Comparison of ENCODE assay signal across 20 mouse cellular contexts in genomic region chr17:44208900-44209299, GRCm38 (mm10). TPM values are rescaled to one million over a fixed set of nuclear protein-coding genes. Genes with fewer than 3 reads are reported as not detected.
DNase-seq lines count a peak whose midpoint lies in the region; ATAC-seq and TF ChIP-seq lines count a peak whose summit lies in the region.
"Had no signal": no experiment of that assay in that cellular context is flagged by ENCODE, and none has a peak within 500 bp of the region (broad histone marks: within the 10 kb centered on the region; RNA-seq: fewer than 3 reads in every experiment).

No protein-coding gene starts in this region.

- H3K9ac ChIP-seq in kidney, postnatal 0 days (ENCODE audit: low read depth, low read length), result no peak overlapping the region
- H3K9ac ChIP-seq: embryonic facial prominence, embryonic 13.5 days; forebrain, embryonic 12.5 days; heart, embryonic 13.5 days; hindbrain, embryonic 12.5 days; intestine, embryonic 15.5 days had no signal

- H3K4me3 ChIP-seq in kidney, postnatal 0 days (replicated peaks; ENCODE audit: low read depth, low read length), result no peak overlapping the region
- no peak overlapping the region for H3K4me3 ChIP-seq in E14TG2a.4 (replicated peaks; ENCODE audit: low read length)
- H3K4me3 ChIP-seq: embryonic facial prominence, embryonic 13.5 days; forebrain, embryonic 12.5 days; heart, embryonic 13.5 days; hindbrain, embryonic 12.5 days; intestine, embryonic 15.5 days had no signal

- no peaks in the 10 kb centered on the region for H3K27me3 ChIP-seq in kidney, postnatal 0 days (ENCODE audit: insufficient read depth, low read length)
- H3K27me3 ChIP-seq in E14TG2a.4 (ENCODE audit: insufficient read depth, low read length), result 0 out of 2 replicates have a peak, but pooled peaks cover 2% of the 10 kb centered on the region
- H3K27me3 ChIP-seq: embryonic facial prominence, embryonic 13.5 days; forebrain, embryonic 12.5 days; heart, embryonic 13.5 days; hindbrain, embryonic 12.5 days; intestine, embryonic 15.5 days had no signal

- no peak for ATAC-seq in kidney, postnatal 0 days (replicated peaks; ENCODE audit: low FRiP score, low read depth)
- ATAC-seq in monocyte, adult 5-6 weeks (replicated peaks; ENCODE audit: insufficient number of reproducible peaks, low FRiP score, low TSS enrichment, poor library complexity, severe bottlenecking), result no peak
- ATAC-seq: forebrain, embryonic 16.5 days; intestine, embryonic 15.5 days had no signal

- WGBS in kidney, postnatal 0 days, result 83% methylated on average over 4 of the region's 4 CpGs

- 0 out of 2 replicates have a peak, but pooled peaks have one; percentile 7 for TF ChIP-seq CTCF in kidney, postnatal 0 days (IDR thresholded peaks at IDR 0.05; ENCODE audit: low read depth)
- peak; percentile 50 for TF ChIP-seq CTCF in E14TG2a.4 (conservative IDR thresholded peaks at IDR 0.05; ENCODE audit: low read length)
- peak; percentile 7; the same call in 1 of the 2 replicates for TF ChIP-seq CTCF in brain, embryonic 14.5 days (IDR thresholded peaks at IDR 0.05; ENCODE audit: borderline replicate concordance, extremely low read depth, insufficient read depth, insufficient read length)

- H3K36me3 ChIP-seq in kidney, postnatal 0 days (ENCODE audit: insufficient read depth, low read length), result no peaks in the 10 kb centered on the region
- H3K36me3 ChIP-seq in E14TG2a.4 (ENCODE audit: insufficient read depth, low read length), result no peaks in the 10 kb centered on the region
- H3K36me3 ChIP-seq: embryonic facial prominence, embryonic 13.5 days; forebrain, embryonic 12.5 days; heart, embryonic 13.5 days; hindbrain, embryonic 12.5 days; intestine, embryonic 15.5 days had no signal

- H3K27ac ChIP-seq in kidney, postnatal 0 days, result no peak overlapping the region
- H3K27ac ChIP-seq: embryonic facial prominence, embryonic 13.5 days; forebrain, embryonic 12.5 days; heart, embryonic 13.5 days; hindbrain, embryonic 12.5 days; intestine, embryonic 15.5 days had no signal

- no peak for DNase-seq in kidney, postnatal 0 days (ENCODE audit: low spot score)
- DNase-seq in kidney, postnatal 10 days, result no peak
- DNase-seq in ES-CJ7 (ENCODE audit: low read depth, low spot score), result peak; percentile 38
- no peak for DNase-seq in brain, embryonic 14.5 days (ENCODE audit: low read depth)
- DNase-seq in MN1 (ENCODE audit: low spot score), result no peak
- DNase-seq: adrenal gland, postnatal 10 days; cerebellum, adult 18-20 months; cerebellum, adult 9-11 months; cerebellum, postnatal 36 days; gastrocnemius, postnatal 25 days; heart, postnatal 4 days had no signal

- no peaks in the 10 kb centered on the region for H3K4me1 ChIP-seq in kidney, postnatal 0 days (replicated peaks; ENCODE audit: insufficient read depth, low read length)
- no peaks in the 10 kb centered on the region for H3K4me1 ChIP-seq in E14TG2a.4 (replicated peaks; ENCODE audit: low read depth, low read length)
- H3K4me1 ChIP-seq: embryonic facial prominence, embryonic 13.5 days; forebrain, embryonic 12.5 days; heart, embryonic 13.5 days; hindbrain, embryonic 12.5 days had no signal

- no peak overlapping the region for H3K4me2 ChIP-seq in kidney, postnatal 0 days (ENCODE audit: low read length)
- H3K4me2 ChIP-seq: embryonic facial prominence, embryonic 13.5 days; forebrain, embryonic 12.5 days; heart, embryonic 13.5 days; hindbrain, embryonic 12.5 days; intestine, embryonic 15.5 days had no signal

- no peak for TF ChIP-seq POLR2A in brain, embryonic 14.5 days (IDR thresholded peaks at IDR 0.05; ENCODE audit: borderline replicate concordance, extremely low read depth, insufficient read depth, insufficient read length, poor library complexity, severe bottlenecking)

- H3K9me3 ChIP-seq in kidney, postnatal 0 days (replicated peaks; ENCODE audit: low read length), result no peaks in the 10 kb centered on the region
- no peaks in the 10 kb centered on the region for H3K9me3 ChIP-seq in E14TG2a.4 (ENCODE audit: low read length)
- H3K9me3 ChIP-seq: embryonic facial prominence, embryonic 13.5 days; forebrain, embryonic 12.5 days; heart, embryonic 13.5 days; hindbrain, embryonic 12.5 days; intestine, embryonic 15.5 days had no signal

RNA-seq across cellular contexts. Expression of gene Clic5, which starts 20.5 kb away (rescaled TPM):
- polyA plus RNA-seq in kidney, postnatal 0 days (2015; fragmentation: Nextera tagmentation; extraction: Ambion mirVana), result 9.8 and 10.4 TPM in 2 replicates
- polyA plus RNA-seq in brain, embryonic 14.5 days (2012; rRNA removed), result 0.13 and 0.27 TPM in 2 replicates
- 0.32 to 2.0 TPM (median 0.67 TPM) in 3 replicates for total RNA-seq in monocyte, adult 5-6 weeks (2017)
- total RNA-seq: MEL had no signal
